Mouse (Mus musculus) liver, adult 2 months (tissue): ENCODE measurements at regions not wholly inside any gene's neighbourhood (a gene's known extent, or its start where the extent isn't known, plus 50 kb on each side); places are given as distances from the start of the nearest gene placed in this dataset.

Experiments used
- DNase-seq: peaks from one replicate; pipeline ENCODE4 v3.0.0-alpha.2; 2011; ENCODE audit warnings: low read depth, low spot score; ENCODE audit errors: extremely low read depth
- H3K27ac ChIP-seq: fragments of 200-500 bp; replicated peaks from 2 replicates; pipeline ENCODE4 v1.5.1; 2012; ENCODE audit warnings: low read depth, mild to moderate bottlenecking, control low read depth, inconsistent platforms, low read length; ENCODE audit not compliant: insufficient read depth
- H3K27me3 ChIP-seq: fragments of 200-500 bp; 2 replicates; pipeline ENCODE4 v1.6.1; 2012; ENCODE audit warnings: mild to moderate bottlenecking, moderate library complexity, low read length, inconsistent platforms; ENCODE audit not compliant: control insufficient read depth, insufficient read depth
- H3K36me3 ChIP-seq: fragments of 200-500 bp; 2 replicates; pipeline ENCODE4 v1.6.1; 2012; ENCODE audit warnings: low read length, inconsistent platforms; ENCODE audit not compliant: control insufficient read depth, insufficient read depth
- H3K4me1 ChIP-seq: fragments of 200-500 bp; 2 replicates; pipeline ENCODE4 v1.6.1; 2011; ENCODE audit warnings: low read length; ENCODE audit not compliant: control insufficient read depth, insufficient read depth
- H3K4me3 ChIP-seq: fragments of 200-500 bp; 2 replicates; pipeline ENCODE4 v1.5.1; 2011; ENCODE audit warnings: low read depth, mild to moderate bottlenecking, control low read depth, low read length, moderate library complexity; ENCODE audit not compliant: insufficient read depth
- H3K79me2 ChIP-seq: fragments of 200-500 bp; 2 replicates; pipeline ENCODE4 v1.6.1; 2012; ENCODE audit warnings: inconsistent platforms, mild to moderate bottlenecking, low read length, moderate library complexity; ENCODE audit not compliant: control insufficient read depth, insufficient read depth
- H3K9ac ChIP-seq: fragments of 200-500 bp; 2 replicates; pipeline ENCODE4 v1.6.1; 2012; ENCODE audit warnings: low read depth, mild to moderate bottlenecking, control low read depth, inconsistent platforms, low read length
- CTCF ChIP-seq: fragments of 200-500 bp; IDR thresholded peaks from 2 replicates; pipeline ENCODE4 v1.5.1; 2011; ENCODE audit warnings: low read depth, low read length, control low read depth
- POLR2A ChIP-seq: fragments of 200-500 bp; IDR thresholded peaks from 2 replicates; pipeline ENCODE4 v1.6.1; 2011; ENCODE audit warnings: low read length, control low read depth; ENCODE audit not compliant: insufficient read depth; ENCODE audit errors: extremely low read depth
- WGBS: fragments of 180-500 bp; shearing (Covaris S2); methylation state at CpG from one replicate; pipeline ENCODE4 v1.1.7; 2018; 5-methylcytosine and 5-hydroxymethylcytosine counted together

DNA sequence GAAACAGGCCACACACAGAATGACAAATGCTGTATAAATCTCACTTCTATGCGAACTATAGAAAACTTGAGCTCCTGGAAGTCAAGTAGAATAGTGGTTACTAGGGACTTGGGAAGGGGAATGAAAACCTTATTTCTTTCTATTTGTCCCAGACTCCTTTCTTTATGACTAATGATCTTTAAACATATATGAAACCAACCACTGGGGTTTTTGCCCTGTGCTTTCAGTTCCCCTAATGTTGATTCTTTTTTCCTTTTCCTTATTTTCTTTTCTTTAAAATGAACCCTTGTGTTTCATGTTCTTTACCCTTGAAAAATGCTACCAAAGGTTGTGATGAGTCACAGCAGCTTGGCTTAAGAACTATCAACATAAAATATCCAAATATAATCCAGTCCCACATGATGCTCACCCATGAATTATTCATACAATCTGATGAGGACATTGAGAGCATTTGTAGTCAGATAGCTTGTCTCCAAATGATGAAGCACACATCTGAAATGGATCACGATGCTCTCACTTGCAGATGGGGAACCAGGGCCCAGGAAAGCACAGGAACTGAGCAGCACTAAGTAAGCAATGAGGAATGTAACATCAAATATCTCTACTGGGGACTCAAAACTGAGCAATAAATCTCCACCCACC lies 470.2 kb upstream of the Ubash3b start:
- no peaks in the 10 kb centered on the region for H3K79me2 ChIP-seq

DNA sequence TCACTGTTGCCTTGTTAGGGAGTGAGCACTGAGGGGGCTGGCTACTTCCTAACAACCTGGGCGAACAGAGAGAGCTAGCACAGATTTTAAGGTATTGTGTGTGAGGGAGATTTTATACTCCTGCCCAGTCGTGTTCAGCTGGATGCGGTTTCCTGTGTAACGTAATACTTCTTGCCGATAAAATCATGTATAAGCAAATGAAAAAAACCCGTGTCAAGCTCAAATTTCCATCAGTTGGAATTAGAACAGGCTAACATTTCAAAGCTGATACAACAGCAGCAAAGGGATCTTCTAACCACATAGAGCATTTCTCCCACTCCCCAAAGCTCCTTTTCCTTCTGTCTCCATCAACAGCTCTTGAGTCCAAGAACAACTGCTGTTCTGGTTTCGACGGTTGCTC lies 459.8 kb upstream of the Ubash3b start:
- 82% methylated on average over 8 of the region's 8 CpGs for WGBS
- H3K4me1 ChIP-seq: no peaks in the 10 kb centered on the region
- no peak overlapping the region for H3K27ac ChIP-seq
- H3K79me2 ChIP-seq: no peaks in the 10 kb centered on the region
- H3K36me3 ChIP-seq: no peaks in the 10 kb centered on the region
- no peaks in the 10 kb centered on the region for H3K27me3 ChIP-seq
- no peak for DNase-seq
- no peak for TF ChIP-seq CTCF
- TF ChIP-seq POLR2A: no peak
- no peak overlapping the region for H3K4me3 ChIP-seq
- no peak overlapping the region for H3K9ac ChIP-seq

More for the DNA sequence above, 470.2 kb upstream of the Ubash3b start:
- Histone ChIP-seq H3K4me3 (no peak overlapping the region), H3K36me3 (no peaks in the 10 kb centered on the region), H3K27me3 (no peaks in the 10 kb centered on the region), H3K27ac (no peak overlapping the region), H3K4me1 (no peaks in the 10 kb centered on the region), H3K9ac (no peak overlapping the region)
- DNase-seq: no peak
- no peak for TF ChIP-seq POLR2A
- no peak for TF ChIP-seq CTCF
- 77% methylated on average over 2 of the region's 2 CpGs for WGBS

DNA sequence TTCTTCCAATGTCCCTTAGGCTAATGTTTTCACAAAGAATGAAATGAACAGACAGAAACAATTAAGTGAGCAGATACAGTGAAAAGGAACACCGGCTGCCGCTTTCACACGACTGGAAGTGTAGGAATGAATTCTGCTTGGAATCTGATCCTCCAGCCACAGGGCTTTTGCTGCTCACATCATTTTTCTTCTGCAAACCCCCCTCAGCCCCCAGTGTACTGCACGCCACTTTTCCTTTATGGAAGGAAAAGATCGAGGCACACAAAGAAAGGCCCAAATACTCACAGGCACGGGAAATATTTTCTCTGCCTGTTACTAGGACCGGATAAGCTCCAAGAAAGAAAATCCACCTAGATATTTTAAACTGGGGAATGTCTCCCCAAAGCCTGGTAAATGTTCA lies 452.5 kb upstream of the Ubash3b start:
- H3K36me3 ChIP-seq: no peaks in the 10 kb centered on the region
- TF ChIP-seq POLR2A (no peak), CTCF (no peak)
- 92% methylated on average over 7 of the region's 7 CpGs for WGBS

DNA sequence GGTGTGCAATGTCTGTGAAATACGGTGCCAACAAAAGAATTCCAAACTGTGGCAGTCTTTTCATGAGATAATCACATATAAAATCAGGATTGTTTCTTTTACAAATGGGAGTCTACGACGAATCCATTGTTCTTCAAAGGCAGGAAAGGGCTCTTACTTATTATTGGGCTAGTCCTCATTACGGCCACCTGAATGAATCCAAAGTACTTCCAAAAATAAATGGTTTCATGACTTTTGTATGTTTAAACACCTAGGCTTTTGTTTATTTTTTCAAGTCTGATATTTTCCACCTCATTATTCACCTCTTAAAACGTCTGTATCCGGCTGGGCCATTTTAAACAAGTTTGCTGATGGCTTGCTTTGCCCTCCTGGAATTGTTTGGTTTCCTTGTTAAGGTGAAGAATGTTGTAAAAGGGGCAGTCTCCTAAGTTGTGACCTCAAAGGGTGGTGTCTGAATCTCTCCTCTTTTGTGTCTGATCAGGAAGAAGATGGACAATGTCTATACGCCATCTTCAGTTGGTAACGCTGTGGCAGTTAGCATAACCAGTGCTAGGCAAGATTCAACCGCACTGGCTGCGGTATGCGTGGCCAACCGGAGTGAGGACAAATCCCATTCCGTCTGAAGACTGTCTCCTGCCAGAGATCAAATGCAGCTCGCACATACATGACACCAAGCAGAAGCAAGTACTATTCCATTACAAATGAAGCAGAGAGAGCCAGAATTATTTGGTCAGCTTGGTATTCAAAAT lies 451.5 kb upstream of the Ubash3b start:
- WGBS: 85% methylated on average over 14 of the region's 14 CpGs

More for the DNA sequence above, 452.5 kb upstream of the Ubash3b start:
- no peaks in the 10 kb centered on the region for H3K27me3 ChIP-seq
- no peaks in the 10 kb centered on the region for H3K4me1 ChIP-seq
- no peak overlapping the region for H3K27ac ChIP-seq
- H3K79me2 ChIP-seq: no peaks in the 10 kb centered on the region
- no peak overlapping the region for H3K9ac ChIP-seq
- no peak for DNase-seq
- no peak overlapping the region for H3K4me3 ChIP-seq

DNA sequence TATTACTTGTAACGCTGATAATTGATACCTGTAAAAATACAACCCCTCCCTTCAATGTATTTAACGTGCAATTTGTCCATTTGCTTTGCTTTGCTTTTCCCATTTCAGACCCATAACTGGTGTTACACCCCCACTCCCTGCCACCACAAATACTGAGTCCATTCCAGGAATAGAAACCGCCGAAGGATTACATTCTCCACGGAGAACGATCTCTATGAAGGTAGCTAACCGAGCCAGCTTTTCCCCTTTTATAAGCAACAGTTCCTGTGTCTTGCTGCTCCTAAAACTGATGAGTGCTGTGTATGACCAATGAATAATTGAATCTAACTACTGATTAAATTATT lies 450.9 kb upstream of the Ubash3b start:
- Histone ChIP-seq H3K4me1 (no peaks in the 10 kb centered on the region), H3K27me3 (no peaks in the 10 kb centered on the region), H3K27ac (no peak overlapping the region), H3K9ac (no peak overlapping the region), H3K36me3 (no peaks in the 10 kb centered on the region), H3K4me3 (no peak overlapping the region), H3K79me2 (no peaks in the 10 kb centered on the region)
- TF ChIP-seq POLR2A (no peak), CTCF (no peak)
- no peak for DNase-seq
- 71% methylated on average over 7 of the region's 7 CpGs for WGBS

More for the DNA sequence above, 451.5 kb upstream of the Ubash3b start:
- H3K4me3 ChIP-seq: no peak overlapping the region
- H3K79me2 ChIP-seq: no peaks in the 10 kb centered on the region
- TF ChIP-seq CTCF (no peak), POLR2A (no peak)
- no peak overlapping the region for H3K9ac ChIP-seq
- no peaks in the 10 kb centered on the region for H3K4me1 ChIP-seq
- H3K27me3 ChIP-seq: no peaks in the 10 kb centered on the region
- no peak overlapping the region for H3K27ac ChIP-seq
- DNase-seq: no peak
- H3K36me3 ChIP-seq: no peaks in the 10 kb centered on the region
